Mouse (Mus musculus): Measurements from ENCODE around the gene Mrtfa. TPM values are rescaled to one million over a fixed set of nuclear protein-coding genes. Genes with fewer than 3 reads are reported as not detected.

The Mrtfa gene
- total RNA-seq, 2 experiments from 2014 or later = 71.2 to 75.8 TPM

DNA sequence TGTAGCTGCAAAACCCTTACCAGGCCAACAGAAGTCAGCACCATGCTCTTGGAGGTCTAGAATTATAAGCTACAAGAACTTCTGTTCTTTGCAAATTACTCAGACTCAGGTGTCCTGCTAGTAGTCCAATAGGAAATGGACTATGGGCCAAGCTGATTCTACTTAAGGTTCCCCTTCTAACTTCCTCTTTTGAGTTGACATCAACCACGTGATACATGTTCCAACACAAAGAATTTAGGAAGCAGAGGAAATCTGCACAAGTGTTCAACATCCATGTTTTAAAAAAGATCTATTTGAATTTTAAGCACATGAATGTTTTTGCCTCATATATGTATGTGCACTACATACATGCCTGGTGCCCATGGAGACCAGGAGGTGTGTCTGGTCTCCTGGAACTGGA, 116.0 kb downstream of the Mrtfa start:
- DNase-seq (ENCODE audit: extremely low spot score in 1 of 2, low spot score in 2 of 2) = no peak

GRCm38 (mm10) chr15:81073751-81074150, 116.8 kb downstream of the Mrtfa start:
- H3K27ac ChIP-seq = no peak overlapping the region
- TF ChIP-seq CTCF (IDR thresholded peaks at IDR 0.05) = no peak
- intact Hi-C loops (cut with DNase I) = loop anchor here (5.0 kb wide), 1 partner anchor 119 kb away; the partner anchor contains the start of gene Mrtfa
- no peak overlapping the region for H3K4me3 ChIP-seq
- DNase-seq (ENCODE audit: extremely low spot score in 1 of 2, low spot score in 2 of 2) = no peak

More for the DNA sequence above, 116.0 kb downstream of the Mrtfa start:
- Histone ChIP-seq H3K4me3 (no peak overlapping the region), H3K27ac (no peak overlapping the region)
- intact Hi-C loops (cut with DNase I) = loop anchor here (5.0 kb wide), 1 partner anchor 118 kb away; the partner anchor contains the start of gene Mrtfa
- TF ChIP-seq CTCF (IDR thresholded peaks at IDR 0.05) = no peak

DNA sequence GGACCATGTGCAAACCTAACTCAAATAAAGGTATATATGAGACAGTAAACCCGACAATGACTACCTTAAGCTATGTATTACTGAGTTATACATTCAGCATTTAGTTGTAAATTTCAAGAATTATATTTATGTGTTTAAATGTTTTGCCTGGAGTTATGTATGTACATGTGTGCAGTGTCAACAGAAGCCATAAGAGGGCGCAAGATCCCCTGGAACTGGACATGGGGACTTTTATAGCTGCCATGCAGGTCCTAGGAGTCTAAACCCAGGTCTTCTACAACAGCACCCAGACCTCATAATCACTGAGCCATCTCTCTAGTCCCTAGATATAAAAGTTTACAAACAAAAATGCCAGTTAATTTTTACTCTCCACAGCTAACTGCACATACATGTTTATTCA, 117.8 kb downstream of the Mrtfa start:
- no peak overlapping the region for H3K27ac ChIP-seq
- no peak for DNase-seq (ENCODE audit: extremely low spot score in 1 of 2, low spot score in 2 of 2)
- no peak overlapping the region for H3K4me3 ChIP-seq
- peak; percentile 40 for TF ChIP-seq CTCF (IDR thresholded peaks at IDR 0.05)
- intact Hi-C loops (cut with DNase I) = loop anchor here (5.0 kb wide), 1 partner anchor 120 kb away; the partner anchor contains the start of gene Mrtfa

GRCm38 (mm10) chr15:81070470-81070869, 120.1 kb downstream of the Mrtfa start:
- Histone ChIP-seq H3K4me3 (no peak overlapping the region), H3K27ac (no peak overlapping the region)
- no peak for DNase-seq (ENCODE audit: extremely low spot score in 1 of 2, low spot score in 2 of 2)
- intact Hi-C loops (cut with DNase I) = loop anchor here (5.0 kb wide), 1 partner anchor 122 kb away; the partner anchor contains the start of gene Mrtfa
- TF ChIP-seq CTCF (IDR thresholded peaks at IDR 0.05) = no peak

DNA sequence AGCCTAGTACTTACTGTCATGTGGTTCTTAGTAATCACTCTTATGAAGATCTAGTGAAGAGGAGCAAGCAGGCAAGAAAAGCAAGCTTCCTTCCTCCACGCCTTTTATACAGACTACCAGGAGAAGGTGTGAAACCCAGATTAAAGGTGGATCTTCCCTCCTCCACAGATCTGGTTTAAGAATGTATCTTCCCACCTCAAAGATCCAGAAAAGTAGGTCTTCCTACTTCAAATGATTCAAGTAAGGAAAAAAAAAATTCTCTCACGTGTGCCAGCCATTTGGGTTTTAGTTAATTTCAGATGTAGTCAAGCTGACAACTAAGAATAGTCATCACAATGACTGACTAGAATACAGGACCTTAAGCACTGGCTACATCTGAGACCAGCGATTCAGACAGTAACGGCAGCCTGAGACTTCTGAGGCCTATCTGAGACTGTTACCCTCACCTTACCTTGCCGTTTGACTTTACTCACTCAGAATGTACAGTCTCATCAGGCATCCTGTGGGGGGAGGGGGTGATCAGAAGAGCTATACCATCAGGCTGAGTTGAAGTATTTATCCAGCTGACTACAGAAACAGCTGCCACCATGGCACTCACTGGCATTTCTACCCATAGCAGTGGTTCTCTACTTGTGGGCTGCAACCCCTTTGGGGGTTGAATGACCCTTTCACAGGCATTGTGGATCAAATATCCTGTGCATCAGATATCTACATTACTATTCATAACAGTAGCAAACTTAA, 121.7 kb downstream of the Mrtfa start:
- DNase-seq (ENCODE audit: extremely low spot score in 1 of 2, low spot score in 2 of 2) = no peak
- Histone ChIP-seq H3K4me3 (no peak overlapping the region), H3K27ac (no peak overlapping the region)
- intact Hi-C loops (cut with DNase I) = no loop called here
- TF ChIP-seq CTCF (IDR thresholded peaks at IDR 0.05) = no peak

GRCm38 (mm10) chr15:81067761-81068160, 122.8 kb downstream of the Mrtfa start:
- Histone ChIP-seq H3K4me3 (no peak overlapping the region), H3K27ac (peak overlapping the region; percentile 19; the same call in 1 of the 2 replicates)
- DNase-seq (ENCODE audit: extremely low spot score in 1 of 2, low spot score in 2 of 2) = no peak
- intact Hi-C loops (cut with DNase I) = no loop called here
- TF ChIP-seq CTCF (IDR thresholded peaks at IDR 0.05) = no peak

GRCm38 (mm10) chr15:81066976-81067375, 123.6 kb downstream of the Mrtfa start:
- H3K27ac ChIP-seq = no peak overlapping the region; the same call in 1 of the 2 replicates
- H3K4me3 ChIP-seq = no peak overlapping the region
- intact Hi-C loops (cut with DNase I) = no loop called here
- DNase-seq (ENCODE audit: extremely low spot score in 1 of 2, low spot score in 2 of 2) = peak in 1 of 2 experiments; percentile 25
- TF ChIP-seq CTCF (IDR thresholded peaks at IDR 0.05) = peak; percentile 2

DNA sequence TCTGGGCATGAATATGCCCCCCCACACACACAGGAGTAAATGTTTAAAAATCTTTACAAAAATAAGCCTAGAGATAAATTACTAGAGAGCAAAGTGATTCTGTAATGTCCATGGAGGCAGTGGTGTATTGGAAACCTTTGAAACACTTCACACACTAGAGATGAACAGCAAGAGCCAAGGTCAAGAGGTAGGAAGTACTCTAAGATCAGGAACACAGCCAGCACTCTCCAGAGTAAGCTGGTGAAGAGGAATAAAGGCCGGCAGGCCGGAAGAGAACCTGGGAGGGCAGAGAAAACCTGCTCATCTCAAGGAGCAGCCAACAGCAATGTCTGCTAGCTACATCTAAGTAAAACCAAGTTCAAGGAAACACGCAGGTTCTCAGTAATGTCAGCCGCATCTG, 125.9 kb downstream of the Mrtfa start:
- DNase-seq (ENCODE audit: extremely low spot score in 1 of 2, low spot score in 2 of 2) = no peak
- Histone ChIP-seq H3K27ac (no peak overlapping the region), H3K4me3 (no peak overlapping the region)
- TF ChIP-seq CTCF (IDR thresholded peaks at IDR 0.05) = no peak
- intact Hi-C loops (cut with DNase I) = loop anchor here (1.0 kb wide), 1 partner anchor 37 kb away; no protein-coding TSS in a partner anchor

DNA sequence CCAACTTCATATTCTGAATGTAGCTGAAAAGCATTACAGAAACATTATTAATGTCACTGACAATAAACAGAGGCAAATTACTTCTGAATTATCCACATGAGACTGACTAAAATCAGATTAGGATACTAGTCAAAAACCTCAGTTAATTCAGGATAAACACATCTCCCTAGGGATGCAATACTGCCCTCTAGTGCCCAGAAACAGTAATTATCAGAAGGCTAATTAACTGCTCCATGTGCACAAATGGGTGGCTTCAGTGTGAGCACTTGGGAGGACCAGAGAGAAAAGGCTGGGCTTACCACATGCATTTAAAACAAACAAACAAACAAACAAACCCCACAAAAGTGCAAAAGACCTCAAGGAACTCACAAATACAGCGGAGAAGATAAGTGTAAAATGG, 126.4 kb downstream of the Mrtfa start:
- H3K27ac ChIP-seq = no peak overlapping the region
- H3K4me3 ChIP-seq = no peak overlapping the region
- TF ChIP-seq CTCF (IDR thresholded peaks at IDR 0.05) = peak; percentile 87
- intact Hi-C loops (cut with DNase I) = loop anchor here (1.0 kb wide), 1 partner anchor 37 kb away; no protein-coding TSS in a partner anchor
- DNase-seq (ENCODE audit: extremely low spot score in 1 of 2, low spot score in 2 of 2) = no peak

DNA sequence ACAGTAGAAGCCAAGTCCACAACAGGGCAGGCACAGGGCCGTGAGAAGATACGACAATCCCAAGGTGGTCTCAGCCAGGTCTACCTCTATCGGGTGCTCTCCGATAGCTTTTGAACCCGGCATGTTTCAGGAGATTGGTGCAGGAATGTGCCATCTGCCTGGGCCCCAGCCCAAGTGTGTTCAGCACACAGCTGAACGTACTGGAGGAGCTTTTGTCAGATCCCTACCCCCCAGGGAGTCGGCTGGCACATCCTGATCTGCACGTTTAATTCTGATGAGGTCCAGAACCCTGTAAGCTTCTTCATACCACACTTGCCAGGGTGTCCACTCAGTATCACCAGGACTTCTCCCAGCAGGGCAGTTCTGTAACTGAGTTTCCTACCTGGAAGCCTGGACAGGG, 127.9 kb downstream of the Mrtfa start:
- TF ChIP-seq CTCF (IDR thresholded peaks at IDR 0.05) = no peak
- intact Hi-C loops (cut with DNase I) = no loop called here
- H3K27ac ChIP-seq = no peak overlapping the region; the same call in 1 of the 2 replicates
- H3K4me3 ChIP-seq = no peak overlapping the region
- no peak for DNase-seq (ENCODE audit: extremely low spot score in 1 of 2, low spot score in 2 of 2)

GRCm38 (mm10) chr15:81062175-81062588, 128.4 kb downstream of the Mrtfa start:
- no peak for TF ChIP-seq CTCF (IDR thresholded peaks at IDR 0.05)
- DNase-seq (ENCODE audit: extremely low spot score in 1 of 2, low spot score in 2 of 2) = no peak
- Histone ChIP-seq H3K4me3 (no peak overlapping the region), H3K27ac (no peak overlapping the region; the same call in 1 of the 2 replicates)
- intact Hi-C loops (cut with DNase I) = no loop called here

DNA sequence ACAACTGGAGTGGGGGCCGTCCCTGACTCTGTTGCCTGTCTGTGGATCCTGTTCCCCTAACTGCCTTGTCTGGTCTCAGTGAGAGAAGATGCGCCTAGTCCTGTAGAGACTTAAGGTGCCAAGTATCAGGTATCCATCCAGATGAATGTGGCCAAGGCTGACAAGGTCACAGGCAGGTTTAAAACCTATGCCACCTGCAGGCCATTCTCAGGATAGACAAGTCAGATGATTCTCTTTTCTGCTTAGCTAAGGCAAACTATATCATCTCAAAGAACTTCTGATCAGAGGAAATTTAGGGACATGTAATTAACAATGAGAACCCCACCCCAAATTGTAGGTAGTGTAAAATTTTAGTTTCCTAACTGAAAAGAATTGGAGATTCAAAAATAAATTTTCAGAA, 129.6 kb downstream of the Mrtfa start:
- DNase-seq (ENCODE audit: extremely low spot score in 1 of 2, low spot score in 2 of 2) = no peak
- intact Hi-C loops (cut with DNase I) = no loop called here
- H3K4me3 ChIP-seq = no peak overlapping the region
- H3K27ac ChIP-seq = no peak overlapping the region
- no peak; the same call in 1 of the 2 replicates for TF ChIP-seq CTCF (IDR thresholded peaks at IDR 0.05)
